Mouse (Mus musculus) embryo, embryonic 10 days (tissue): Measurements from ENCODE around the gene Slc30a9.

Experiments used
- DNase-seq: peaks from one replicate; pipeline ENCODE4 v3.0.0-alpha.2; 2015; ENCODE audit warnings: low spot score

Slc30a9 gene

DNA sequence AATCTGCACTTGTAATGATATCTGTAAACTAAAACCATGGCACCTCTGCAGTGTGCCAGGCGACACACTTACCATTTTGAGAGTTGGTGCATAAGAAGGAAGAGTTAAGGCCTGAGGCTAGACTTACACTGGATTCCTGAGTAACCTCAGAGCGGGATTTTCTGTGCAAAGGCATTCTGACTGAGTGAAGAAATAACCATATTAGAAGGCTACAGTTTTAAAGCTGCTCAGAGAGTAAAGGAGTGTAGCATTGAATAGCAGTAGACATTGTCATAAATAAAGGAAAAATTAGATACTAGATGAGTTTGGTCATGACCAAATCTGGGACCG is 5.7 kb downstream of the Slc30a9 start:
- no peak for DNase-seq

DNA sequence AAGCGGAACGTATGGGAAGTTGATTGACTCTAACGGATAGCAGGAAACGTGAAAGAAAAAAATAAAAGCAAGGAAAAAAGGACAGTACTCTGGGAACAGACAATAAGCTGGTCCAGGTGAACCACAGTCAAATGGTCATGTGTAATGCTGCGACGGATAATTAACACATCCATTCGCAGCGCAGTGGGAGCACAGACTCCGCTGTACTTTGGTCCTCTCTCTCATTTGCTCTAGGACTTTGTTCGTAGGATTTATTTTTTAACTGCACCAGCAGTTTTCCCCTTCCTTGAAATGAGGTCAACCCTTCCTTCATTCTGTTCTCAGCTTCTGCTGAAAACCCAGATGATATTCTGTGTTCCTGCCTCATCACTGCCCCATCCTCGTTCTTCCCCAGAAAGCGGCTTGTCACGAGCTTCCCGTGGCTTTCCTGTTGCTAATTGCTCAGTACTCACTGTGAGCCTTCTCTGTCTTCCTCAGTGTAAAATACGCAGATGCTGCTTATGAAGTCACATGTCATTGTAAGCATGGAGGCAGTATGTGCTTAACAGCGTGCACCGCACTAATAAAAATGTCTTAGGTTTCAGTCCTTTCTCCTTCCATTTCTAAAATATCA is 15.0 kb downstream of the Slc30a9 start:
- DNase-seq = no peak

DNA sequence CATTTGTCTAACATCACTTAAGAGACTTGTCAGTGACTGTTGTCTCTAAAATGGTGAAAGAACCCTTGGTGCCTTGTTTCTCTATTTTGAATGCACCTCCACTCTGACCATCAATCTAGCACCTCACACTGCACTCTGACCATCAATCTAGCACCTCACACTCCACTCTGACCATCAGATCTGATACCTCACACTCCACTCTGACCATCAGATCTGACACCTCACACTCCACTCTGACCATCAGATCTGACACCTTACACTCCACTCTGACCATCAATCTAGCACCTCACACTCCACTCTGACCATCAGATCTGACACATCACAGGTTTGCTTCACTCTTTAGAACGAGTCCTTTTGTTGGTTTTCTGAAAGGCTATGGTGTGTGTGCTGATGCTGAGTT is 17.3 kb downstream of the Slc30a9 start:
- DNase-seq = no peak

DNA sequence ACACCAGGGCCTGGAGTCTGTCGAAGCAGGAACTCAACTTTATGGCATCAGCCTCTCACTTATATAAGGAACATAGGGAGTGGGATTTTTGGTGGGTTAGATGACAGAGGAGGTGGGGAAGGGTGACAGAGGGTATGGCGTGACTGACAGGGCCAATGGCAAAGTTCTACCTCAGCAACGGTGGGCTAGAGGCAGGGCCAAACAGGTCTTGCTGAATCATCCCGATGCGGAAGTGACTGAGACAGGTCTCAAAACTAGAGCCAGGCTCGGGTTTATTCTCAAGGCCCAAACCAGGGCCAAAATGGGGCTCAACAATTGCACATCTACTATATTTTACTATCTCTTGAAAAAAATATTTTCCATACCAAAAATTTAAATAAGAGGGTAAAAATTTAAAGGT is 34.1 kb downstream of the Slc30a9 start:
- DNase-seq = no peak

DNA sequence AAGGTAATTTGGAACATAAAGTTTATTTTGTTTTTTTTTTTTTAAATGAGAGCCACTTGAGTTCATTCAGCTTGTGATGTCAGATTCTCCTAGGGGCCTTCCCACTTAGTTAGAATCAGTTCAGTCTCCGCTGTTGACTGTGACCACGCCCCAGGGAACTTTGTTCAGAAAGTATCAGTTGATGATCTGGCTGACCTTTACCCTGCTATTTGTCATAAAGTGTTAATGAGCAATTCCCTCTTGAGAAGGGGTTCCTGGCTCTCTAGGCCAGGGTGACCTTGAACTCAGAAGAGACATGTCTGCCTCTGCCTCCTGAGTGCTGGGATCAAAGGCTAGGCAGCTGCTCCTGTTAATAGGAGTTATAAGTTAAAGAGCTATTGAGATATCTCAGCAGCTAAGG is 40.3 kb downstream of the Slc30a9 start:
- no peak for DNase-seq

DNA sequence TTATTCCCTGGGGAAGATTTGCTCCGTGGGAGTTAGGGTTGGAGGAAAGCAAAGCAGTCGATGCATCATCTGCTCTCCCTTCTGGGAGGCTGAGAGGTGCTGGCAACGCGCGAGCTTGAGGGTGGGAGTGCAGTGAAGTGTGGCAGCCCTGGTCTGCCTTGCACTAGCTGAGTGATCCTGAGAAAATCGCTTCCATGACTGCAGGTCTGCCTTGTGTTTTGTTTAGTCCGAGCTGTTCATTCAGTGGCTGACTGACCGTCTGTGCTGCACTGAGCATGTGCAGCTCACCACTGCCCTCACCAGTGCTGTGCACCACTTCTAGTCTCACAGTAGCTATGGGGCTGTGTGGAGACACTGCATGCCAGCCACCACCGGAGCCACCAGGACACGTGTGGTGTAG is 42.2 kb downstream of the Slc30a9 start:
- no peak for DNase-seq

DNA sequence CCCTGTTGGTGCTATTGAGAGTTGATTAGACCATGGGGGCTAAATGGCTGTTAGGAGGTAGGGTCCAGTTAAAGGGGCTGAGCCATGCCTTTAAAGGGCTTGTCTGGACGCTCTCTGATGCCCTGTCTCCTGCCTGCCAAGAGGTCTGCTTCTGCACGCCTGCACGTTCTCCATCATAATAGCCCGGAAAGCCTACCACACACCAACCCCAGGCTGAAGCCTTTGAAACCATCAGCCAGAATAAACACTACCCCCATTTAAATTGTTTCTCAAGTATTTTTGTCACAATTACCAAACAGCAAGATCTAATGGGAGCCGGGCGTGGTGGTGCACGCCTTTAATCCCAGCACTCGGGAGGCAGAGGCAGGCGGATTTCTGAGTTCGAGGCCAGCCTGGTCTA is 55.6 kb downstream of the Slc30a9 start:
- no peak for DNase-seq

DNA sequence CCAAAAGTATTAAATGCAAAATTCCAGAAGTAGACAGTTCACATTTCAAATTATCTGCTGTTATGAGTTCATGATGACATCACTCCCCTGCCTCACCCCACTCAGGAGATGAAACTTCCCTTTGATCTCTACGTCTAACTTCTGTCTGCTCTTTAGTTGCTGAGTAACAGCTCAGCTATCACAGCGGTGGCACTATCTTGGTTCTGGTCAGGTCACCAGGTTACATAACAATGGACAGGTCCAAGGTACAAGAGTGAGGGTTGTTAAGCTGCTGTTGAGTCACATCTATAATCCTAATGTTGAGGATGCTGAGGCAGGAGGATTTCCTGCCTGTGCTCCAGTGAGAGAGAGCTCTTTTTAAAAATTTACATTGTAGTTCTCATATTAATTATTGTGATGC is 56.2 kb downstream of the Slc30a9 start:
- DNase-seq = no peak

DNA sequence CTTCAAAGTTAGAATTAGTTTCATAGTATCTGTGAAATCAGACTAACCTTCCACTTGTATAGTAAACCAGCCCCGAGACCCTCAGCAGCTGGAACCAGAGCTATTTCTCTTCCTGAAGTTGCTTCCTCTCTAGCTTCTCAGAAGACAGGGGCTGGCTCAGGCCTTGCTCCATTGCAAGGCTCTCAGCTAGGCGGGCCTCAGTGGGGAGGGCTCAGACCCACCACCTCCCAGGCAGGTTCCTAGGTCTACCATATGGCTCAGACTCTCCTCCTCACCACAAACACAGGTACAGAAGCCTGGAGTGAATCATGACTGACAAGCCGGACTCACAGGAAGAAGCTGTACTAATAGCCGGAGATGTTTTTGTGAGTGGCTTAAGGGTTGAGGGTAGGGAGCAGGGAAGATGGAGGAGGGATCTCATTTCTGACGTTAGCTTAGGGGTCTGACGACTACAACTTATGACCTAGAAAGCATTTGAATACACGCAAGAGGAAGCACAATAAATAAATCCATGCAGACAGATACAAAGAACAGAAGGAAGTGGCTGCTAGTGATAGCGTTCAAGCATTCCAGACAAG is 70.4 kb downstream of the Slc30a9 start:
- DNase-seq = no peak

DNA sequence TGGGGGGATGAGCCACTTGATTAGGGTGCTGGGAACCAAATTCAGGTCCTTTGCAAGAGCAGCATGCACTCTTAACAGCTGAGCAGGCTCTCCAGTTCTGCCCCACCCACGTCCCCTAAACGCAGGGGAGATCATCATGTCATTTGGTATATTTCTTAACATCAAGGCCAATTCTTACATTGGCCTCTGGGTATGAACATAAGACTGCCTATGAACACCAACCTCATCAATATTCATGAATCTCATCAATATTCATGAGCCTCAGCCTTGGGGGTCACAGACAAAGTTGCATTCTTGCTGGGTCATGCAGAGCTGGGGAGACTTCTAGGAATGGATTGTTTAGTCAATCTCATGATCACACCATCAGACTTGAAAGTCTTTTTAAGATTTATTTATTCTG is 74.9 kb downstream of the Slc30a9 start:
- DNase-seq = no peak

DNA sequence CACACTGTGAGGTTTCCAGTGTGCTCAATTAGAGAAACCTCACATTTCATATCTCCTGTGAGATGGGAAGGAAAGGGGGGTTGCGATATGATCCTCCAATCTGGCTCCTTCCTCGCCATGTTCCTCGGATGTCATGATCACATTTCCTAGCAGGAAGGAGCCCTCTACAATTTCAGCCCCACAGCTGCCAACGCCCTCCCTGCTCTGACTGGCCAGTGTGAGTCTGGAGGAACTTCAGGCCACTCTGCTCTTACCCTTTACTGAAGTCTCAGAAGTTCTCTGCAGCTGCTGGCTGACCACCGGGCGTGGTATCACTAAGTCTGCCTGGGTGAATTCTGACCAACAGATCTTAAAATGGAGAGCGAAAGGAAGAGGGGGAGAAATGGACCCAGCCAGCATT is 75.8 kb downstream of the Slc30a9 start:
- DNase-seq = no peak

DNA sequence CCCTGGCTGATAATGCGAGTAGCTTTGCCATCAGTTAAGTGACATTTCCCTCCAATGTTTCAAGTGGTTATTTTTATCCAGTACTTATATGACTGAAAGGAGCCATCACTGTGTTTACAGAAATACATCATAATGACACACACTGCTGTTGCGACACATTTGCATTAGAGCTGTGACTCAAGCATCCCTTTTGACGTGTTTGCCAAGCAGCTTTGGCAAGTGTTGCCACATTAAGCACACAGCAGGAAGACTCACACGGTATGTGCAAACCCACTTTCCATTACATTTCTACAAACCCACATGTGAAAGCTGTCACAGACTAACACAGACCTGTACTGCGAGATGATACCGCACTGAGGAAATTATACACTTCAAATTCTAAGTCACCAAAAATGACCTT is 87.2 kb downstream of the Slc30a9 start:
- no peak for DNase-seq

DNA sequence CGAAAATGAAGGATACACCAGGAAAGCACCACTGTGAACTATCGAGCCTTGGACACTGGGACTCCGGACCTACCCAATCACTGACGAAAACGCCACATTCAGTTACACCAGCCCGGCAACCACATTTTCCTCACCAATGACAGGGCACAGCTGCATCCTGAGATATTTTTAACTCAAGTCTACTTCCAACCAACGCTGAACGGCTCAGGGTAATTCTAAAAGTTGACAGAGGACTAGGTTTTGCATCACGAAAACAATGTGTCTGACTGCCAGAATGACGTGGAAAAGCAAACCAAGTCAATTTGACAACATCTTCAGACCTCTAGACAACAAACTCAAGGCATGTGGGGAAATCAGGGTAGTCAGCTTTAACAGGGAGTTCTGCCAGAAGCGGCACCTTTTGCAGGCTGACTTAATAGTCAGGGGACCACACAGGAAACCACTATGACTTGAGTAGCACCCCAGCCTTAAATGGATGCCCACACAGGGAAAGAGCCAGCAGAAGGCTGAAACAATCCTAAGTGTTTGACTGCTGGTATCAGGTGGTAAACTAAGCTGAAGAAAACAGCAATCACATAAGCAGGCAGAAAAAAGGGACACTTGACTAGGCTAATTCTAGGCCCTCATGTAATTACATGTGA is 88.6 kb downstream of the Slc30a9 start:
- DNase-seq = no peak

DNA sequence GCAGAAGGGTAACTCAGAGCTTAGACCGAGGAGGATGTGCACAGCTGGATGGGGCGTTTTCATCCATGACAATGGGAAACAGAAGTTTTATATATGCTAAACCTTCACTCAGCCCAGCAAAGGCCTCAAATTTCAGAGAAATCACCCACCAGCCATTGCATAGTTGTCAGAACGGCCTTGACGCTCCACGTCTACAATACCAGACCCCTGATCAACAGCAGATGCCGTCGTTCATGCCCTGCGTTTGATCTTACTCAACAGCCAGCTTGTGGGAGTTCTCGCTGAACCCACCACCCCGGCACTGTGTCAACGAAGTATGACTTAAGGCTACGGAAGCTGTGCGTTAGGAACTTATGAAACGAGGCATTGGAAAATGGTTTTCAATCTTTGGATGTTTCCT is 90.4 kb downstream of the Slc30a9 start:
- DNase-seq = no peak

DNA sequence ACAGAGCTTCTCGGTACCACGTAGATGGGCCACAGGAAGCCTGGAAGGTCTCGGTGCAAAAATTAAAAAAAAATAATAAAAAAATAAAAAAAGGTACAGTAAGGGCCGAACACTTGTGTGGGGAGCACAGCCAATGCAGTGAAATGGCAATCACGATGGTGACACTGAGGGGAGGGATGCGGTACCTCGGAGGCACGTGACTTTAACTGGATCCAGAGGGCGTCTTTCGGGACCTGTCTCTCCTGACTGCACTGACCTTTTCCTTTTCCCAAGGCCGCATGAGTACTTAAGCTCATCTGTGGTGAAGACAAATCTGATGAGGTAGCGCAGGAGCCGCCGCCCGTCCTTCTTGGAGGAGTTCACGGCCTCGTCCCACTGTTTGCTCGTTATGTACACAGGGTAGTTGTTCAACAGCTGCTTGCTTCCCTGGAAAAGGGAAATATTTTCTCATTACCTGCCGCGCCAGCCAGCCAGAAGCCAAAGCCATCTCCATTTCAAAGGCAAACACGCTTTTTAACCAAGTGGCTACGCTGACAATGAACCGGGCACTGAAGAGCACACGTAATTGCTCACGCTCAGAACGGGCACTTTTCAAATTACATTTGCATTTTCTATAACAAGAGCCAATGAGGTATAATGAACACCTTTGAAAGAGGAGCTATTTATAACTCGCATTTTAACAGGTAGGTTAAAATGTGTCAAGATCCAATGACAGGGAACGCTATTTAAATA is 93.3 kb downstream of the Slc30a9 start:
- no peak for DNase-seq

DNA sequence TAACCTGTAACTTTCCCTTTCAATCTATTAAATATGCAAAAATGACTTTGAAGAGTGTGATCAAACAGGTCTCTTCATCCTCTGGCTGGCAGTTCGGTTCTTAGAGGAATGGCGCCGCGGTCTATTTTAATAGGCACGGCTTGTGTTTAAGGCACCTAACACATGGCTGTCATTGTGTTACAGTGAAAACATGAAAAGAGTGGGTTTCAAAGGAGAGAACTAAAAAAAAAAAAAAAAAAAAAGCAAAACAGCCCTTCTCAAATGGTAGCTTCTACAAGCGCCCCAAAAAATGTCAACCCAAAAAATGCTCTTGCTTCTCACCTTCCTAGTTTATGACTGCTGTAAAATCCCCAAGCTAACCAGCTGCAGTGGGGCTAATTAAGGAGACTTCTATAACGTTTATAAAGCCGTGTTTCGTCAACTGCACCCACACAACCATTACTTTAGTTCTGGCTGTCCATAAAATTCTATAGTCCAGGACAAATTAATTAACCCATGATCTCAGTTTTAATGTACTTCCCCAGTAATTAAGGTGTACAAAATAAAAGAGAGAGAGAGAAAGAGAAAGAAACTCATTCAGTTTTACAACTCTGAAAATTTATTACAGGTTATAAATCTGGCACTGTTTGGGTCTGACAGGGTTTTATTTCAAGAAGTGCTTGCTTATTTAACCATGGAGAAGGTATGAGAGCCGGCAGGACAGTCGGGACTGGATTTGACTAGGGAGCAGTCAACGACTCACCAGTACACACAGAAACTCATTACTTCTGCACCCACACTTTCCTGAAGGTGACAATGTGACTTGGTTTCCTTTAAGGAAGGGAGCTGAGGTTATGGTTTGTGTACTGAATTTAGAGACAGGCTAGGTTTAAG is 94.1 kb downstream of the Slc30a9 start:
- DNase-seq = no peak

DNA sequence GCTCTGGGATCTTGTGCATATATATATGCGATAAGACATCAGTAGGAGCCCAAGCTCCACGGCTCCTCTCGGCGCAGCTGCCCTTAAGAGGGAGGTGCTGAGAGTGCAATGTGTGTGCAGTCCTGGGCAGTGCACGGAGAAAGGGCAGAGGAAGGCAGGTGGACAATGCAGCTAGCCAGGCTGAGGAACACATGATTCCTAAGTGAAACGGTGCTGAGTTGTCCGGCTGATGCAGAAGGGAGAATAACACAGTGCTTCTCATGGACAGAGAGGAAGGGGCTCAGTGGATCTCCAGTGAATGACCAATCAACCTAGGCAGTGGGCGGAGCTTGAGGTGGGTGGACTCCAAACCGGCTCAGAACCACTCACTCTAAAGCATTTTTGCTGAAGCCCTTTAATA is 94.9 kb downstream of the Slc30a9 start:
- peak; percentile 48 for DNase-seq

DNA sequence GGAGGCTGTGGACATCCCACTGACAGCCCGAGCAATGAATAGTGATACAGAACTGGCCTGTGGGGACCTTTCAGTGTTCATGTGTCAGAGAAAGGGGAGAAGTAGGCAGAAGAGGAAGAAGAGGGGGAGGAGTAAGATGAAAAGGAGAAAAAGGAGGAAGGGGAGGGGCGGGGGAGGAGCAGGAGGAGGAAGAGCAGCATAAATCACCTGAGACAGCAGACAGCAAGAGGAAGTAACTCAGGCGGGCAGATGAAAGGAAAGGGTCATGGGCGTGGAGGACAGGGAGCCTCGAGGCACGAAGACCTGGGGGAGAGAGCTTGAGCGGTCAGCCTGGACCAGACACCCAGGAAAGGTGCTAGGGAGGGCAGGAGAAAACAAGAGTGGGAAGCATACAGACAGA is 97.6 kb downstream of the Slc30a9 start:
- no peak for DNase-seq

DNA sequence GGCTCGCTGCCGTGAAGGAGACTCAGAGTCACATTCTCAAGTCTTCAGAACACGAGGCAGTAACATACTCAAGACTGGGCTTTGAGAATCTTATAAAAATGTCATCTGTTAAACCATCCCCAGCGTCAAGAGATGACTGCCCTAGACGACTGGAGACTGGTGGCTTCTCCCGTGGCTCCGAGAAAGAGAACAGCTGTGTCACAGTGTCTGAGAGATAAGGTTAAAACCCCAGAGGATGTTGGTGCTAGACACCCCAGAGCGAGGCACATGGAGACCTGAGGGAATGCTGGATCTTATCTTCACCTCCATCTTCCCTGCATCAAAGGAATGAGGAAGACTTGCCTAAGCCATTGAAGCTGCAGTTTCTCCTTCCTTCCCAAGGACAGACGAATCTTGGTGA is 98.2 kb downstream of the Slc30a9 start:
- DNase-seq = no peak
